Mouse (Mus musculus): ENCODE measurements around the gene Tex37. TPM values are rescaled to one million over a fixed set of nuclear protein-coding genes. Genes with fewer than 3 reads are reported as not detected.

The Tex37 gene
- polyA plus RNA-seq, 1 experiment from 2014 or later = not detected

GRCm38 (mm10) chr6:70931801-70932200 is 13.1 kb upstream of the Tex37 start:
- no peak overlapping the region for H3K27ac ChIP-seq
- no peaks in the 10 kb centered on the region for H3K9me3 ChIP-seq (replicated peaks)
- H3K36me3 ChIP-seq = no peaks in the 10 kb centered on the region
- ATAC-seq (replicated peaks; ENCODE audit: low FRiP score) = no peak
- 88% methylated on average over 2 of the region's 2 CpGs for whole genome bisulfite sequencing
- no peak overlapping the region for H3K9ac ChIP-seq
- H3K4me1 ChIP-seq = no peaks in the 10 kb centered on the region
- no peak overlapping the region for H3K4me2 ChIP-seq
- H3K27me3 ChIP-seq = no peaks in the 10 kb centered on the region; the same call in 1 of the 2 replicates
- no peak overlapping the region for H3K4me3 ChIP-seq (replicated peaks)

- ATAC-seq (replicated peaks; ENCODE audit: low FRiP score) = 0 out of 2 replicates have a peak, but pooled peaks have one; percentile 54
- H3K36me3 ChIP-seq = no peaks in the 10 kb centered on the region
- 0 out of 2 replicates have a peak overlapping the region, but pooled peaks have one; percentile 17 for H3K9ac ChIP-seq
- no peak overlapping the region for H3K27ac ChIP-seq
- peak overlapping the region; percentile 56 for H3K4me2 ChIP-seq
- no peaks in the 10 kb centered on the region for H3K9me3 ChIP-seq (replicated peaks)
- peaks cover 6% of the 10 kb centered on the region for H3K4me1 ChIP-seq
- 3% methylated on average over 22 of the region's 22 CpGs for WGBS
- H3K27me3 ChIP-seq = peaks cover 16% of the 10 kb centered on the region
- H3K4me3 ChIP-seq (replicated peaks) = peak overlapping the region; percentile 25
These were observed 2.7 kb upstream of the Tex37 start for GRCm38 (mm10) chr6:70921274-70922074.

GRCm38 (mm10) chr6:70912396-70912765 is 6.3 kb downstream of the Tex37 start:
- Histone ChIP-seq H3K36me3 (no peaks in the 10 kb centered on the region), H3K4me2 (peak overlapping the region; percentile 53), H3K9me3 (replicated peaks) (no peaks in the 10 kb centered on the region), H3K27ac (no peak overlapping the region), H3K27me3 (peaks cover 20% of the 10 kb centered on the region; the same call in 1 of the 2 replicates), H3K4me1 (peaks cover 11% of the 10 kb centered on the region; the same call in 1 of the 2 replicates), H3K9ac (no peak overlapping the region), H3K4me3 (replicated peaks) (no peak overlapping the region)
- 73% methylated on average over 7 of the region's 7 CpGs for WGBS
- no peak for ATAC-seq (replicated peaks; ENCODE audit: low FRiP score)

- Histone ChIP-seq H3K36me3 (no peaks in the 10 kb centered on the region), H3K4me2 (peak overlapping the region; percentile 53), H3K27me3 (peaks cover 20% of the 10 kb centered on the region; the same call in 1 of the 2 replicates), H3K9me3 (replicated peaks) (no peaks in the 10 kb centered on the region), H3K27ac (no peak overlapping the region), H3K9ac (no peak overlapping the region), H3K4me3 (replicated peaks) (peak overlapping the region; percentile 22), H3K4me1 (peaks cover 11% of the 10 kb centered on the region; the same call in 1 of the 2 replicates)
- peak; percentile 56; the same call in 1 of the 2 replicates for ATAC-seq (replicated peaks; ENCODE audit: low FRiP score)
- WGBS = 11% methylated on average over 20 of the region's 20 CpGs
These were observed 6.9 kb downstream of the Tex37 start for GRCm38 (mm10) chr6:70911668-70912395.

GRCm38 (mm10) chr6:70910285-70910684 is 8.4 kb downstream of the Tex37 start:
- H3K9me3 ChIP-seq (replicated peaks) = no peaks in the 10 kb centered on the region
- peaks cover 9% of the 10 kb centered on the region for H3K36me3 ChIP-seq
- no peak overlapping the region for H3K4me3 ChIP-seq (replicated peaks)
- no peak overlapping the region for H3K27ac ChIP-seq
- WGBS = 69% methylated on average over 4 of the region's 4 CpGs
- peaks cover 20% of the 10 kb centered on the region; the same call in 1 of the 2 replicates for H3K27me3 ChIP-seq
- H3K4me2 ChIP-seq = no peak overlapping the region
- no peak for ATAC-seq (replicated peaks; ENCODE audit: low FRiP score)
- H3K4me1 ChIP-seq = peaks cover 11% of the 10 kb centered on the region; the same call in 1 of the 2 replicates
- H3K9ac ChIP-seq = no peak overlapping the region

GRCm38 (mm10) chr6:70909572-70909971 is 9.2 kb downstream of the Tex37 start:
- WGBS = 91% methylated on average over 7 of the region's 7 CpGs
- Histone ChIP-seq H3K9ac (no peak overlapping the region), H3K36me3 (peaks cover 12% of the 10 kb centered on the region), H3K9me3 (replicated peaks) (no peaks in the 10 kb centered on the region), H3K27me3 (peaks cover 20% of the 10 kb centered on the region; the same call in 1 of the 2 replicates), H3K4me2 (no peak overlapping the region), H3K4me1 (peaks cover 11% of the 10 kb centered on the region; the same call in 1 of the 2 replicates), H3K27ac (no peak overlapping the region), H3K4me3 (replicated peaks) (no peak overlapping the region)
- ATAC-seq (replicated peaks; ENCODE audit: low FRiP score) = no peak

- H3K27ac ChIP-seq = no peak overlapping the region
- H3K9me3 ChIP-seq (replicated peaks) = no peaks in the 10 kb centered on the region
- no peaks in the 10 kb centered on the region for H3K27me3 ChIP-seq
- H3K4me2 ChIP-seq = no peak overlapping the region
- WGBS = 92% methylated on average over 5 of the region's 5 CpGs
- no peak for ATAC-seq (replicated peaks; ENCODE audit: low FRiP score)
- no peak overlapping the region for H3K4me3 ChIP-seq (replicated peaks)
- peaks cover 53% of the 10 kb centered on the region for H3K36me3 ChIP-seq
- H3K4me1 ChIP-seq = no peaks in the 10 kb centered on the region
- no peak overlapping the region for H3K9ac ChIP-seq
These were observed 15.0 kb downstream of the Tex37 start for GRCm38 (mm10) chr6:70903689-70904088.

GRCm38 (mm10) chr6:70899594-70900003 is 19.1 kb downstream of the Tex37 start:
- Histone ChIP-seq H3K27ac (peak overlapping the region; percentile 4; the same call in 1 of the 2 replicates), H3K27me3 (no peaks in the 10 kb centered on the region), H3K4me3 (replicated peaks) (no peak overlapping the region), H3K9ac (no peak overlapping the region), H3K4me1 (no peaks in the 10 kb centered on the region), H3K4me2 (no peak overlapping the region), H3K9me3 (replicated peaks) (no peaks in the 10 kb centered on the region), H3K36me3 (peaks cover 78% of the 10 kb centered on the region)
- 44% methylated on average over 8 of the region's 8 CpGs for WGBS
- ATAC-seq (replicated peaks; ENCODE audit: low FRiP score) = no peak

GRCm38 (mm10) chr6:70898166-70898565 is 20.6 kb downstream of the Tex37 start:
- H3K4me3 ChIP-seq (replicated peaks) = no peak overlapping the region
- WGBS = 71% methylated on average over 6 of the region's 6 CpGs
- H3K27me3 ChIP-seq = no peaks in the 10 kb centered on the region
- no peak overlapping the region for H3K27ac ChIP-seq
- ATAC-seq (replicated peaks; ENCODE audit: low FRiP score) = no peak
- no peaks in the 10 kb centered on the region for H3K9me3 ChIP-seq (replicated peaks)
- H3K36me3 ChIP-seq = peaks cover 82% of the 10 kb centered on the region
- H3K9ac ChIP-seq = no peak overlapping the region
- no peak overlapping the region for H3K4me2 ChIP-seq
- no peaks in the 10 kb centered on the region for H3K4me1 ChIP-seq

- Histone ChIP-seq H3K9ac (no peak overlapping the region), H3K4me3 (replicated peaks) (no peak overlapping the region), H3K27me3 (no peaks in the 10 kb centered on the region), H3K9me3 (replicated peaks) (no peaks in the 10 kb centered on the region), H3K36me3 (peaks cover 97% of the 10 kb centered on the region), H3K27ac (no peak overlapping the region), H3K4me1 (no peaks in the 10 kb centered on the region), H3K4me2 (no peak overlapping the region)
- ATAC-seq (replicated peaks; ENCODE audit: low FRiP score) = no peak
- 92% methylated on average over 11 of the region's 11 CpGs for WGBS
These were observed 30.7 kb downstream of the Tex37 start for GRCm38 (mm10) chr6:70887993-70888392.

GRCm38 (mm10) chr6:70880714-70881304 is 37.9 kb downstream of the Tex37 start:
- ATAC-seq (replicated peaks; ENCODE audit: low FRiP score) = peak; percentile 29; the same call in 1 of the 2 replicates
- WGBS = 16% methylated on average over 5 of the region's 5 CpGs

More at GRCm38 (mm10) chr6:70880714-70881304, 37.9 kb downstream of the Tex37 start:
- no peak overlapping the region for H3K27ac ChIP-seq
- H3K4me2 ChIP-seq = no peak overlapping the region
- H3K4me1 ChIP-seq = no peaks in the 10 kb centered on the region
- H3K27me3 ChIP-seq = no peaks in the 10 kb centered on the region
- peaks cover 64% of the 10 kb centered on the region for H3K36me3 ChIP-seq
- no peak overlapping the region for H3K4me3 ChIP-seq (replicated peaks)
- no peaks in the 10 kb centered on the region for H3K9me3 ChIP-seq (replicated peaks)
- H3K9ac ChIP-seq = no peak overlapping the region
